Mouse (Mus musculus) CH12.LX (cell line): ENCODE measurements at regions not wholly inside any gene's neighbourhood (a gene's known extent, or its start where the extent isn't known, plus 50 kb on each side); places are given as distances from the start of the nearest gene placed in this dataset.

Source experiments
- CHD1 ChIP-seq: IDR thresholded peaks from 2 replicates; pipeline ENCODE4 v1.6.1; 2012; ENCODE audit warnings: low read depth, low read length, improper control_type of control experiment, inconsistent platforms
- CTCF ChIP-seq, 2 experiments: IDR thresholded peaks in 1 of 2; conservative IDR thresholded peaks in 1 of 2; 2 replicates each; pipeline ENCODE4 v1.5.1; 2011 to 2012; ENCODE audit warnings: low read depth in 2 of 2, low read length in 2 of 2, improper control_type of control experiment in 1 of 2, inconsistent platforms in 1 of 2, mild to moderate bottlenecking in 1 of 2, moderate library complexity in 1 of 2
- E2F4 ChIP-seq: IDR thresholded peaks from 2 replicates; pipeline ENCODE4 v1.6.1; 2011; ENCODE audit warnings: low read depth, low read length, improper control_type of control experiment; ENCODE audit not compliant: insufficient replicate concordance
- ELF1 ChIP-seq: IDR thresholded peaks from 2 replicates; pipeline ENCODE4 v1.6.1; 2014; ENCODE audit warnings: low read depth, mild to moderate bottlenecking, inconsistent platforms, low read length, improper control_type of control experiment
- ETS1 ChIP-seq: conservative IDR thresholded peaks from 2 replicates; pipeline ENCODE4 v1.6.1; 2012; ENCODE audit warnings: low read depth, mild to moderate bottlenecking, inconsistent platforms, low read length, improper control_type of control experiment, moderate library complexity
- JUND ChIP-seq: conservative IDR thresholded peaks from 2 replicates; pipeline ENCODE4 v1.6.1; 2011; ENCODE audit warnings: low read depth, low read length, improper control_type of control experiment
- KAT2A ChIP-seq: IDR thresholded peaks from 2 replicates; pipeline ENCODE4 v1.6.1; 2012; ENCODE audit warnings: low read length, improper control_type of control experiment, inconsistent platforms; ENCODE audit not compliant: insufficient replicate concordance
- MAX ChIP-seq: IDR thresholded peaks from 2 replicates; pipeline ENCODE4 v1.6.1; 2011; ENCODE audit warnings: low read length, improper control_type of control experiment
- MEF2A ChIP-seq: IDR thresholded peaks from 2 replicates; pipeline ENCODE4 v1.6.1; 2014; ENCODE audit warnings: low read depth, mild to moderate bottlenecking, inconsistent platforms, low read length, improper control_type of control experiment, borderline replicate concordance
- PAX5 ChIP-seq: IDR thresholded peaks from 2 replicates; pipeline ENCODE4 v1.6.1; 2012; ENCODE audit warnings: low read length, inconsistent platforms, mixed read lengths
- POLR2A ChIP-seq: IDR thresholded peaks from 2 replicates; pipeline ENCODE4 v1.6.1; 2011; ENCODE audit warnings: low read depth, mild to moderate bottlenecking, improper control_type of control experiment, low read length
- TCF12 ChIP-seq: IDR thresholded peaks from 2 replicates; pipeline ENCODE4 v1.6.1; 2014; ENCODE audit warnings: low read depth, mild to moderate bottlenecking, inconsistent platforms, low read length, improper control_type of control experiment
- USF1 ChIP-seq: IDR thresholded peaks from 2 replicates; pipeline ENCODE4 v1.6.1; 2014; ENCODE audit warnings: low read depth, mild to moderate bottlenecking, inconsistent platforms, low read length, improper control_type of control experiment
- USF2 ChIP-seq: conservative IDR thresholded peaks from 2 replicates; pipeline ENCODE4 v1.6.1; 2011; ENCODE audit warnings: low read depth, low read length, improper control_type of control experiment

GRCm38 (mm10) chr13:69250334-69251129 lies 251.2 kb upstream of the Adcy2 start:
- no peak for TF ChIP-seq CHD1
- no peak for TF ChIP-seq CTCF (conservative IDR thresholded peaks at IDR 0.05 in 1 of 2, IDR thresholded peaks at IDR 0.05 in 1 of 2; ENCODE audit: low read depth in 2 of 2, low read length in 2 of 2)
- TF ChIP-seq PAX5, result no peak
- TF ChIP-seq E2F4, result no peak
- no peak for TF ChIP-seq POLR2A
- TF ChIP-seq JUND, result no peak
- TF ChIP-seq MAX, result no peak
- no peak for TF ChIP-seq MEF2A
- no peak for TF ChIP-seq TCF12
- no peak for TF ChIP-seq USF1
- TF ChIP-seq ETS1, result no peak
- TF ChIP-seq KAT2A, result no peak
- no peak for TF ChIP-seq USF2
- no peak for TF ChIP-seq ELF1
